Comparison of ENCODE assay signal across 13 mouse cellular contexts in the genomic region with DNA sequence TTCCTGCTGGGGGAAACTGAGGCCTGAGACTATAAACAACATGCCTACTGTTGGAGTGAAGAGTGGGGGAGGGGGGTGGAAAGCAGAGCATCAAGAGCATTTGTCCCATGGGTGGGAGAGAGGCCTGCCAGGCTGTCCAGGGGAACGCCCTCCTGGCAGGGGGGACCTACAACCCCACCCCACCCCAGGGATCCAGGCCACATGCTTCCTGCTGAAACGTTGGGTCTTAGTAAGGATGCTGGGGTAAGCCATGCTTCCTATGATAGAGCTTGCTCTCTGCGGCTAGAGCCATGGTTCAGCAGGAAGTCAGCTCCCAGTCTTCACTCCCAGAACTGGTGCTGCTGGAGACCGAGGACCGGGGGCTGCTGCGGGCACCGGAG. TPM values are rescaled to one million over a fixed set of nuclear protein-coding genes. Genes with fewer than 3 reads are reported as not detected.
DNase-seq lines count a peak whose midpoint lies in the region; ATAC-seq and TF ChIP-seq lines count a peak whose summit lies in the region.
"Had no signal": no experiment of that assay in that cellular context is flagged by ENCODE, and none has a peak within 500 bp of the region (broad histone marks: within the 10 kb centered on the region; RNA-seq: fewer than 3 reads in every experiment).

No protein-coding gene starts in this region.

- TF ChIP-seq CTCF in lung, postnatal 0 days (IDR thresholded peaks at IDR 0.05), result no peak

- H3K27me3 ChIP-seq in hindbrain, embryonic 10.5 days (ENCODE audit: insufficient read depth, poor library complexity, severe bottlenecking), result no peaks in the 10 kb centered on the region
- no peaks in the 10 kb centered on the region for H3K27me3 ChIP-seq in hindbrain, embryonic 14.5 days (ENCODE audit: control insufficient read depth, insufficient read depth, low read length)
- no peaks in the 10 kb centered on the region for H3K27me3 ChIP-seq in lung, postnatal 0 days (replicated peaks; ENCODE audit: insufficient read depth, low read length)
- H3K27me3 ChIP-seq in embryonic facial prominence, embryonic 10.5 days (replicated peaks; ENCODE audit: low read depth, poor library complexity, severe bottlenecking), result no peaks in the 10 kb centered on the region
- no peaks in the 10 kb centered on the region for H3K27me3 ChIP-seq in stomach, embryonic 16.5 days (ENCODE audit: control insufficient read depth, insufficient read depth, low read length)
- H3K27me3 ChIP-seq: limb, embryonic 15.5 days; Patski had no signal

- peaks cover 66% of the 10 kb centered on the region for H3K4me1 ChIP-seq in hindbrain, embryonic 10.5 days (replicated peaks)
- no peaks in the 10 kb centered on the region for H3K4me1 ChIP-seq in hindbrain, embryonic 14.5 days (replicated peaks; ENCODE audit: control insufficient read depth, insufficient read depth, low read length)
- peaks cover 22% of the 10 kb centered on the region for H3K4me1 ChIP-seq in lung, postnatal 0 days (ENCODE audit: insufficient read depth, low read depth, low read length)
- peaks cover 64% of the 10 kb centered on the region for H3K4me1 ChIP-seq in embryonic facial prominence, embryonic 10.5 days
- H3K4me1 ChIP-seq in stomach, embryonic 16.5 days (ENCODE audit: control insufficient read depth, insufficient read depth, low read length), result peaks cover 52% of the 10 kb centered on the region

- no peak for ATAC-seq in hindbrain, embryonic 14.5 days (ENCODE audit: low FRiP score)
- peak; percentile 30 for ATAC-seq in lung, postnatal 0 days
- no peak for ATAC-seq in stomach, embryonic 16.5 days (ENCODE audit: insufficient read depth, low FRiP score)
- ATAC-seq: Patski had no signal

- H3K9me3 ChIP-seq in hindbrain, embryonic 10.5 days, result no peaks in the 10 kb centered on the region
- H3K9me3 ChIP-seq in hindbrain, embryonic 14.5 days (ENCODE audit: control insufficient read depth, low read length), result no peaks in the 10 kb centered on the region
- no peaks in the 10 kb centered on the region for H3K9me3 ChIP-seq in lung, postnatal 0 days (ENCODE audit: low read length)
- no peaks in the 10 kb centered on the region for H3K9me3 ChIP-seq in embryonic facial prominence, embryonic 10.5 days
- no peaks in the 10 kb centered on the region for H3K9me3 ChIP-seq in stomach, embryonic 16.5 days (replicated peaks; ENCODE audit: control insufficient read depth, low read length)
- H3K9me3 ChIP-seq: limb, embryonic 15.5 days had no signal

- TF ChIP-seq EP300 in lung, postnatal 0 days (IDR thresholded peaks at IDR 0.05), result no peak

- no peak overlapping the region for H3K4me2 ChIP-seq in hindbrain, embryonic 14.5 days (replicated peaks)
- no peak overlapping the region for H3K4me2 ChIP-seq in lung, postnatal 0 days (replicated peaks; ENCODE audit: low read depth, low read length)
- no peak overlapping the region for H3K4me2 ChIP-seq in stomach, embryonic 16.5 days (ENCODE audit: low read depth, low read length)
- H3K4me2 ChIP-seq: limb, embryonic 15.5 days had no signal

- WGBS in hindbrain, embryonic 10.5 days, result 74% methylated on average over 7 of the region's 7 CpGs
- WGBS in hindbrain, embryonic 14.5 days, result 69% methylated on average over 7 of the region's 7 CpGs
- 63% methylated on average over 7 of the region's 7 CpGs for WGBS in lung, postnatal 0 days
- WGBS in embryonic facial prominence, embryonic 10.5 days, result 86% methylated on average over 7 of the region's 7 CpGs
- WGBS in stomach, embryonic 16.5 days, result 74% methylated on average over 7 of the region's 7 CpGs

- H3K27ac ChIP-seq in hindbrain, embryonic 10.5 days, result peak overlapping the region; percentile 57
- no peak overlapping the region for H3K27ac ChIP-seq in hindbrain, embryonic 14.5 days
- peak overlapping the region; percentile 88 for H3K27ac ChIP-seq in lung, postnatal 0 days (ENCODE audit: low read length)
- peak overlapping the region; percentile 7 for H3K27ac ChIP-seq in embryonic facial prominence, embryonic 10.5 days (replicated peaks)
- peak overlapping the region; percentile 48; the same call in 1 of the 2 replicates for H3K27ac ChIP-seq in stomach, embryonic 16.5 days (ENCODE audit: low read length)
- H3K27ac ChIP-seq: limb, embryonic 15.5 days had no signal

- H3K4me3 ChIP-seq in hindbrain, embryonic 10.5 days, result no peak overlapping the region
- H3K4me3 ChIP-seq in hindbrain, embryonic 14.5 days (replicated peaks; ENCODE audit: low read length), result no peak overlapping the region
- no peak overlapping the region for H3K4me3 ChIP-seq in lung, postnatal 0 days (ENCODE audit: low read depth, low read length)
- no peak overlapping the region for H3K4me3 ChIP-seq in embryonic facial prominence, embryonic 10.5 days
- no peak overlapping the region for H3K4me3 ChIP-seq in stomach, embryonic 16.5 days (replicated peaks; ENCODE audit: low read length)
- H3K4me3 ChIP-seq: limb, embryonic 15.5 days had no signal

- no peaks in the 10 kb centered on the region for H3K36me3 ChIP-seq in hindbrain, embryonic 10.5 days
- no peaks in the 10 kb centered on the region for H3K36me3 ChIP-seq in hindbrain, embryonic 14.5 days (replicated peaks; ENCODE audit: control insufficient read depth, insufficient read depth)
- no peaks in the 10 kb centered on the region for H3K36me3 ChIP-seq in lung, postnatal 0 days (ENCODE audit: insufficient read depth, low read length)
- no peaks in the 10 kb centered on the region for H3K36me3 ChIP-seq in embryonic facial prominence, embryonic 10.5 days (replicated peaks)
- no peaks in the 10 kb centered on the region for H3K36me3 ChIP-seq in stomach, embryonic 16.5 days (ENCODE audit: control insufficient read depth, insufficient read depth, low read length)
- H3K36me3 ChIP-seq: limb, embryonic 15.5 days had no signal

- DNase-seq in hindbrain, embryonic 10.5 days (ENCODE audit: low spot score), result no peak
- no peak for DNase-seq in hindbrain, embryonic 14.5 days (ENCODE audit: low spot score)
- no peak for DNase-seq in lung, postnatal 0 days (ENCODE audit: low spot score)
- no peak for DNase-seq in lung, postnatal 36 days
- no peak for DNase-seq in embryonic facial prominence, embryonic 10.5 days (ENCODE audit: low spot score)
- no peak for DNase-seq in spleen, postnatal 36 days (ENCODE audit: low spot score in 2 of 2)
- DNase-seq: cerebellum, postnatal 25 days; gastrocnemius, postnatal 36 days; layer of hippocampus, adult 9-11 months; right cerebral cortex, adult 18-20 months had no signal

- H3K9ac ChIP-seq in hindbrain, embryonic 14.5 days, result no peak overlapping the region
- H3K9ac ChIP-seq in lung, postnatal 0 days (replicated peaks; ENCODE audit: low read depth), result no peak overlapping the region
- no peak overlapping the region for H3K9ac ChIP-seq in stomach, embryonic 16.5 days (ENCODE audit: low read length)
- H3K9ac ChIP-seq: limb, embryonic 15.5 days had no signal

RNA-seq across cellular contexts. Expression of a gene that starts 7.7 kb away (rescaled TPM):
- polyA plus RNA-seq in hindbrain, embryonic 10.5 days (2016; fragmentation: Nextera tagmentation; extraction: Ambion mirVana), result 37.2 and 40.9 TPM in 2 replicates
- polyA plus RNA-seq in hindbrain, embryonic 14.5 days (2014; fragmentation: Nextera tagmentation; extraction: Ambion mirVana), result 29.0 and 30.4 TPM in 2 replicates
- 96.8 and 106 TPM in 2 replicates for polyA plus RNA-seq in lung, postnatal 0 days (2015; fragmentation: Nextera tagmentation; extraction: Ambion mirVana)
- polyA plus RNA-seq in embryonic facial prominence, embryonic 10.5 days (2016; fragmentation: Nextera tagmentation; extraction: Ambion mirVana), result 34.0 and 35.9 TPM in 2 replicates
- 40.0 and 43.0 TPM in 2 replicates for polyA plus RNA-seq in stomach, embryonic 16.5 days (2015; fragmentation: Nextera tagmentation; extraction: Ambion mirVana)

RNA-seq across cellular contexts. Expression of a gene that starts 28.6 kb away (rescaled TPM):
- 0.19 and 0.42 TPM in 2 replicates for polyA plus RNA-seq in hindbrain, embryonic 10.5 days (2016; fragmentation: Nextera tagmentation; extraction: Ambion mirVana)
- 3.6 and 3.9 TPM in 2 replicates for polyA plus RNA-seq in hindbrain, embryonic 14.5 days (2014; fragmentation: Nextera tagmentation; extraction: Ambion mirVana)
- polyA plus RNA-seq in lung, postnatal 0 days (2015; fragmentation: Nextera tagmentation; extraction: Ambion mirVana), result 1.4 and 1.7 TPM in 2 replicates
- polyA plus RNA-seq in embryonic facial prominence, embryonic 10.5 days (2016; fragmentation: Nextera tagmentation; extraction: Ambion mirVana), result 0.20 and 0.80 TPM in 2 replicates
- polyA plus RNA-seq in stomach, embryonic 16.5 days (2015; fragmentation: Nextera tagmentation; extraction: Ambion mirVana), result 4.0 and 4.1 TPM in 2 replicates
- polyA plus RNA-seq: Patski had no signal

RNA-seq across cellular contexts. Expression of a gene that starts 31.9 kb away (rescaled TPM):
- polyA plus RNA-seq in hindbrain, embryonic 10.5 days (2016; fragmentation: Nextera tagmentation; extraction: Ambion mirVana), result 0.35 and 1.4 TPM in 2 replicates
- polyA plus RNA-seq in hindbrain, embryonic 14.5 days (2014; fragmentation: Nextera tagmentation; extraction: Ambion mirVana), result 1.6 and 3.2 TPM in 2 replicates
- polyA plus RNA-seq in lung, postnatal 0 days (2015; fragmentation: Nextera tagmentation; extraction: Ambion mirVana), result 0.87 and 1.5 TPM in 2 replicates
- 0.35 and 0.69 TPM in 2 replicates for polyA plus RNA-seq in embryonic facial prominence, embryonic 10.5 days (2016; fragmentation: Nextera tagmentation; extraction: Ambion mirVana)
- 1.6 and 1.9 TPM in 2 replicates for polyA plus RNA-seq in stomach, embryonic 16.5 days (2015; fragmentation: Nextera tagmentation; extraction: Ambion mirVana)
- polyA plus RNA-seq: Patski had no signal

RNA-seq across cellular contexts. Expression of a gene that starts 42.0 kb away (rescaled TPM):
- 39.9 and 43.7 TPM in 2 replicates for polyA plus RNA-seq in hindbrain, embryonic 10.5 days (2016; fragmentation: Nextera tagmentation; extraction: Ambion mirVana)
- polyA plus RNA-seq in hindbrain, embryonic 14.5 days (2014; fragmentation: Nextera tagmentation; extraction: Ambion mirVana), result 24.9 and 26.4 TPM in 2 replicates
- 16.0 and 16.7 TPM in 2 replicates for polyA plus RNA-seq in lung, postnatal 0 days (2015; fragmentation: Nextera tagmentation; extraction: Ambion mirVana)
- 41.3 and 42.5 TPM in 2 replicates for polyA plus RNA-seq in embryonic facial prominence, embryonic 10.5 days (2016; fragmentation: Nextera tagmentation; extraction: Ambion mirVana)
- 27.6 and 28.0 TPM in 2 replicates for polyA plus RNA-seq in stomach, embryonic 16.5 days (2015; fragmentation: Nextera tagmentation; extraction: Ambion mirVana)

RNA-seq across cellular contexts. Expression of a gene that starts 58.6 kb away (rescaled TPM):
- polyA plus RNA-seq in hindbrain, embryonic 10.5 days (2016; fragmentation: Nextera tagmentation; extraction: Ambion mirVana), result 52.5 and 53.2 TPM in 2 replicates
- 60.4 and 62.5 TPM in 2 replicates for polyA plus RNA-seq in hindbrain, embryonic 14.5 days (2014; fragmentation: Nextera tagmentation; extraction: Ambion mirVana)
- 21.3 and 21.9 TPM in 2 replicates for polyA plus RNA-seq in lung, postnatal 0 days (2015; fragmentation: Nextera tagmentation; extraction: Ambion mirVana)
- polyA plus RNA-seq in embryonic facial prominence, embryonic 10.5 days (2016; fragmentation: Nextera tagmentation; extraction: Ambion mirVana), result 48.2 and 51.6 TPM in 2 replicates
- 30.2 and 30.8 TPM in 2 replicates for polyA plus RNA-seq in stomach, embryonic 16.5 days (2015; fragmentation: Nextera tagmentation; extraction: Ambion mirVana)
